Mouse (Mus musculus) CD8-positive naive resting alpha-beta T cell, adult 57 days (primary cell): Measurements from ENCODE around the gene Flnb. TPM values are rescaled to one million over a fixed set of nuclear protein-coding genes. Genes with fewer than 3 reads are reported as not detected.

Experiments
- total RNA-seq: library from RNA; stranded (reverse); gene quantifications from one replicate; pipeline ENCODE4 v1.2.4, GENCODE M21; 2023

Flnb gene
- total RNA-seq, result 31.4 TPM

GRCm38 (mm10) chr14:7817770-7818462 is at the start of gene Flnb:
Gene Flnb, plus strand, starts transcription at chr14:7817957.

GRCm38 (mm10) chr14:7791532-7792159 is 26.1 kb upstream of the Flnb start, which contains the start of gene Gm26661:
Gene Gm26661, plus strand, starts transcription at chr14:7791587.

GRCm38 (mm10) chr14:7957049-7957448 is 139.3 kb downstream of the Flnb start, which contains the start of gene Gm45521:
Gene Gm45521, plus strand, starts transcription at chr14:7957288.

GRCm38 (mm10) chr14:7994271-7994767 is 176.6 kb downstream of the Flnb start, which contains the start of gene Dnase1l3:
Gene Dnase1l3, minus strand, starts transcription at chr14:7994573.

Other genes with a start within 250 kb of the Flnb start
- not detected for gene Gm3558, start 249.4 kb upstream of the Flnb start, total RNA-seq
- not detected for gene Gm10338, start 222.4 kb upstream of the Flnb start, total RNA-seq
- not detected for gene Gm10128, start 174.0 kb upstream of the Flnb start, total RNA-seq
- gene Gm26661, start 26.4 kb upstream of the Flnb start, total RNA-seq, result not detected
- not detected for gene Gm45521, start 139.3 kb downstream of the Flnb start, total RNA-seq
- gene Dnase1l3, start 176.6 kb downstream of the Flnb start, total RNA-seq, result 2.6 TPM
- 12.5 TPM for gene Abhd6, start 184.9 kb downstream of the Flnb start, total RNA-seq